Mouse (Mus musculus) E14TG2a.4 (cell line): ENCODE measurements at regions not wholly inside any gene's neighbourhood (a gene's known extent, or its start where the extent isn't known, plus 50 kb on each side); places are given as distances from the start of the nearest gene placed in this dataset.

Experiments used
- CTCF ChIP-seq: conservative IDR thresholded peaks from 2 replicates; pipeline ENCODE4 v1.5.1; 2014; ENCODE audit warnings: low read length
- POU5F1 ChIP-seq: IDR thresholded peaks from 2 replicates; pipeline ENCODE4 v1.6.1; 2014; ENCODE audit warnings: low read length, borderline replicate concordance

DNA sequence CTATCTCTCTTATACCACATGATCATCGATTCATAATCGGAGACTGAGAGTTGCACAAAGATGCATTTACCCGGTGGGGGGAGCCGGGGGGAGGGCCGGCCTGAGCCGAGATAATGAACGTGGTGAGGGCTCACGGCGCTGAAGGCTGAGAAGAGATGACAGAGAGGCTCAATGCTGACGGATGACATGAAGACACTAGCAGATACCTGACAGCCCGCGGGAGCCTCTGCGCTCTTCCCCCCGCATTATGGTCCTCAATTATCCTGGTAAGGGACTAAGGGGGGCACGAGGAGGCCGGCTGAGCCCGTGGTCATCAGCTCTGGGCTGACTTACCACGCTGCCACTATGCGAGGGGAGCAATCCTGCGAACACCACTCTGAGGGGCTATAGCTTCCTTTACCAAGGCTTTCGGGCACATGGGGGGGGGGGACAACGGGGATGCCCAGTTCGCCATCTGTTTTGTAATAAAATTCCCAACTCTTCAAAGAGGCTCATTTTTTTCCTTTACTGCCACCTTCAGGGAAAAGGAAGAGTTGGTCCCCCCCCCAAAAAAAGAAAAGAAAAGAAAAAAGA, 430.3 kb downstream of the Zfp536 start:
- TF ChIP-seq CTCF = no peak
- TF ChIP-seq POU5F1 = no peak
